Mouse (Mus musculus) urinary bladder, postnatal 14 days (tissue): ENCODE measurements around the gene Gpr84.
A peak's percentile ranks its signal among the peaks of the same experiment; 100 is the strongest.
"Not testable (repeated sequence)": the region's sequence is repeated elsewhere in the genome, so short reads cannot be mapped to it uniquely, and the experiment has no call there.

Experiments used
- DNase-seq: peaks from one replicate; pipeline ENCODE4 v3.0.0; 2021; ENCODE audit warnings: low spot score

Gpr84 gene

GRCm38 (mm10) chr15:103285778-103286417 is 24.5 kb downstream of the Gpr84 start:
- peak; percentile 46 for DNase-seq

- DNase-seq, result no peak
Observed at GRCm38 (mm10) chr15:103284647-103285046, 25.8 kb downstream of the Gpr84 start.

GRCm38 (mm10) chr15:103284066-103284465 is 26.3 kb downstream of the Gpr84 start:
- no peak for DNase-seq

GRCm38 (mm10) chr15:103281465-103282205 is 28.8 kb downstream of the Gpr84 start:
- no peak for DNase-seq

GRCm38 (mm10) chr15:103280817-103281464 is 29.5 kb downstream of the Gpr84 start:
- DNase-seq, result no peak

GRCm38 (mm10) chr15:103279750-103280149 is 30.7 kb downstream of the Gpr84 start:
- no peak for DNase-seq

GRCm38 (mm10) chr15:103277949-103278348 is 32.5 kb downstream of the Gpr84 start:
- no peak for DNase-seq

GRCm38 (mm10) chr15:103275943-103276342 is 34.5 kb downstream of the Gpr84 start:
- not testable (repeated sequence) for DNase-seq

GRCm38 (mm10) chr15:103272419-103273279 is 37.8 kb downstream of the Gpr84 start, which contains the start of gene Copz1:
Copz1 (plus strand) TSS chr15:103272714.
- peak; percentile 96 for DNase-seq

GRCm38 (mm10) chr15:103268903-103269302 is 41.5 kb downstream of the Gpr84 start:
- DNase-seq, result no peak

GRCm38 (mm10) chr15:103264794-103265193 is 45.6 kb downstream of the Gpr84 start:
- DNase-seq, result no peak

GRCm38 (mm10) chr15:103259989-103260388 is 50.4 kb downstream of the Gpr84 start:
- peak; percentile 46 for DNase-seq

GRCm38 (mm10) chr15:103259162-103259561 is 51.2 kb downstream of the Gpr84 start:
- DNase-seq, result no peak
